Comparison of ENCODE assay signal across 10 mouse cellular contexts in genomic region chr6:127335462-127335886, GRCm38 (mm10).
DNase-seq lines count a peak whose midpoint lies in the region; ATAC-seq and TF ChIP-seq lines count a peak whose summit lies in the region.
"Had no signal": no experiment of that assay in that cellular context is flagged by ENCODE, and none has a peak within 500 bp of the region (broad histone marks: within the 10 kb centered on the region; RNA-seq: fewer than 3 reads in every experiment).

No protein-coding gene starts in this region.

- TF ChIP-seq CTCF in lung, postnatal 0 days (IDR thresholded peaks at IDR 0.05), result no peak

- H3K36me3 ChIP-seq in kidney, embryonic 14.5 days (ENCODE audit: control insufficient read depth, insufficient read depth, low read length), result no peaks in the 10 kb centered on the region
- H3K36me3 ChIP-seq in lung, postnatal 0 days (ENCODE audit: insufficient read depth, low read length), result no peaks in the 10 kb centered on the region
- H3K36me3 ChIP-seq: neural tube, embryonic 13.5 days had no signal

- H3K27ac ChIP-seq in kidney, embryonic 14.5 days (ENCODE audit: low read depth, low read length), result peak overlapping the region; percentile 55
- no peak overlapping the region for H3K27ac ChIP-seq in lung, postnatal 0 days (ENCODE audit: low read length)
- H3K27ac ChIP-seq: liver, embryonic 14.5 days had no signal

- WGBS in kidney, embryonic 14.5 days, result 25% methylated on average over 7 of the region's 7 CpGs
- 56% methylated on average over 7 of the region's 7 CpGs for WGBS in lung, postnatal 0 days

- H3K4me3 ChIP-seq in kidney, embryonic 14.5 days (ENCODE audit: low read length), result no peak overlapping the region
- H3K4me3 ChIP-seq in lung, postnatal 0 days (ENCODE audit: low read depth, low read length), result no peak overlapping the region
- H3K4me3 ChIP-seq: neural tube, embryonic 13.5 days had no signal

- H3K4me1 ChIP-seq in kidney, embryonic 14.5 days (ENCODE audit: control insufficient read depth, insufficient read depth, low read length), result peaks cover 52% of the 10 kb centered on the region
- peaks cover 16% of the 10 kb centered on the region; the same call in 1 of the 2 replicates for H3K4me1 ChIP-seq in lung, postnatal 0 days (ENCODE audit: insufficient read depth, low read depth, low read length)

- no peaks in the 10 kb centered on the region for H3K27me3 ChIP-seq in kidney, embryonic 14.5 days (ENCODE audit: control insufficient read depth, insufficient read depth, low read length)
- no peaks in the 10 kb centered on the region for H3K27me3 ChIP-seq in lung, postnatal 0 days (replicated peaks; ENCODE audit: insufficient read depth, low read length)
- H3K27me3 ChIP-seq: neural tube, embryonic 13.5 days had no signal

- peak; percentile 64 for ATAC-seq in kidney, embryonic 14.5 days (ENCODE audit: low FRiP score, low TSS enrichment)
- peak; percentile 10; the same call in 1 of the 2 replicates for ATAC-seq in lung, postnatal 0 days

- H3K9ac ChIP-seq in kidney, embryonic 14.5 days (ENCODE audit: low read depth, low read length), result no peak overlapping the region
- no peak overlapping the region for H3K9ac ChIP-seq in lung, postnatal 0 days (replicated peaks; ENCODE audit: low read depth)
- H3K9ac ChIP-seq: liver, embryonic 14.5 days; neural tube, embryonic 13.5 days had no signal

- H3K9me3 ChIP-seq in kidney, embryonic 14.5 days (ENCODE audit: control insufficient read depth, low read length), result no peaks in the 10 kb centered on the region
- no peaks in the 10 kb centered on the region for H3K9me3 ChIP-seq in lung, postnatal 0 days (ENCODE audit: low read length)
- H3K9me3 ChIP-seq: neural tube, embryonic 13.5 days had no signal

- DNase-seq in kidney, postnatal 14 days, result no peak
- peak; percentile 25 for DNase-seq in MN1 (ENCODE audit: low spot score)
- peak; percentile 68 for DNase-seq in embryo, embryonic 10 days (ENCODE audit: low spot score)
- peak; percentile 46 for DNase-seq in lung, postnatal 0 days (ENCODE audit: low spot score)
- no peak for DNase-seq in spleen, adult 18-20 months
- no peak for DNase-seq in spleen, postnatal 10 days (ENCODE audit: low spot score in 2 of 2)
- DNase-seq: cerebellum, adult 18-20 months had no signal

- TF ChIP-seq EP300 in lung, postnatal 0 days (IDR thresholded peaks at IDR 0.05), result no peak

- no peak overlapping the region for H3K4me2 ChIP-seq in kidney, embryonic 14.5 days (replicated peaks; ENCODE audit: low read depth, low read length)
- H3K4me2 ChIP-seq in lung, postnatal 0 days (replicated peaks; ENCODE audit: low read depth, low read length), result no peak overlapping the region
- H3K4me2 ChIP-seq: neural tube, embryonic 13.5 days had no signal

Comparison
In these comparisons a context has a peak if more than half of its experiments do, and no peak if none do; other contexts are left out.
1. DNase-seq: peak in MN1 (single experiment), embryo, embryonic 10 days (single experiment) and lung, postnatal 0 days (single experiment); none in kidney, postnatal 14 days (single experiment), spleen, adult 18-20 months (0 of 2) and spleen, postnatal 10 days (0 of 2).